Mouse (Mus musculus) testis, postnatal 14 days (tissue): Measurements from ENCODE around the gene Nat8f4.
"Not testable (repeated sequence)": the region's sequence is repeated elsewhere in the genome, so short reads cannot be mapped to it uniquely, and the experiment has no call there.

Experiments
- DNase-seq: peaks from one replicate; pipeline ENCODE4 v3.0.0; 2021; ENCODE audit warnings: low spot score

The Nat8f4 gene

DNA sequence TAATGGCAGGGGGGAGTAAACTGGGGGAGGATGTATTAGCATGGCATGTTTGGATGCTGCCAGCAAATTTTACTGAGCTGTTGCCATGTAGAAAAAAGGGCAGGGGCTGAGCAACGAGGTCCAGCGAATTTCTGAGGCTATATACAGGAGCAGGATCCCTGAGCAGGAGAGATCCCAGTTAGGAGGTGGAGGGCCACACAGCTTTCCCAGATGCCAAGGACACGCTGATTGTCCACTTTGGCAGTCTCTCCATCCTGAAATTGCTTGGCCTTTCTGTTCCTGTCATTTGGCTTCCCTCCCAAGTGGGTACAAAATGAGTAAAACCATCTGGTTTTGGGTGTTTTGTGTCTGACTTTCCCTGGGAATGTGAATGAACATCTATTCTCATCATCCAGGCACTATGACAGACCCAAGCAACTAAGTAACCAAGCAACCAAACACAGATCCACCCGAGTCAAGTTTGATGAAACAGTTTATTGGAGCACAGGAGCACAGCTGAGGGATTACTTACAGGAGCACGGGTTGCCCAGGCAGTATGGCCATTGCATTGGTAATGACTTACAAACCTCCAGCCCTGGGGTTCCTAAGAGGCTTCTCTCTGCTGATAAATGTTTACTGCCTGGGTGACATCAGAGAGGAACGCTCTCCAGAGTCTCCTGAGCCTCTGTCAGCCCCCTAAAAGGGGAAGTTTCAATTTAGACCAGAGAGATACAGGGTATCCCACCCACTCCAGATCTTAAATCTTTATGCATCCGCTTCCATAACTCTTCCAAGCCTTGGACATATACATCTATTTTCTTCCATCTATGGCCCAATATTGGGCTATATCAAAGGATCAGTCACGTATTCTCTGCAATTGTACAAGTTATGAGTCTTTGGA is 5.8 kb downstream of the Nat8f4 start:
- not testable (repeated sequence) for DNase-seq

DNA sequence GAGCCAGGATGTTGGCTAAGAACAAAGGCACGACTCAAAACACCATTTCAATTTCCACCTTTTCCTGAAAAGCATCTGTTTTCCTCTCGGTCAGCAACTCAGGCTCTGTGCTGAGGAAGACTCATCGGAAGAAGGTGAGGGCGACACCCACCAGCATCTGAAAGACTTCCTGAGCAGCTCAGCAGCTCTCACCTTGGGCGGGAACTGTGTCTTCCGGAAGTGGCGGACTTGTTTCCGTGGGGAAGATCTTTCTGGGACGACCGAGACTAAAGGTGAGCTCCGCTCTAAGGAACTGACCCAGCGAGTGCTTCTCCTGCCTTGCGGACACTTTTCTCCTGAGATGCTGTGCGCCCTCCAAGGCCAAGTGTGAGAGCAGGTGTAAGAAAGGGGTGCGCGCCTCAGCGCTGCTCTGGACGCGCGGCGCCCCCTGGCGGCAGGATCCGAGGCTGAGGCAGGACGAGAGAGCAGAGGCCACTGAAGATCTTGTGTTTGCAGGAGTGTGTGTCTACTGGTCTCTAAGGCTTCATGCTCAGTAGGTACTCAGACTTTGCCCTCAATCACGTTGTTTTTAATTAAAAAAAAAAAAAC is 9.5 kb downstream of the Nat8f4 start:
- DNase-seq = not testable (repeated sequence)

DNA sequence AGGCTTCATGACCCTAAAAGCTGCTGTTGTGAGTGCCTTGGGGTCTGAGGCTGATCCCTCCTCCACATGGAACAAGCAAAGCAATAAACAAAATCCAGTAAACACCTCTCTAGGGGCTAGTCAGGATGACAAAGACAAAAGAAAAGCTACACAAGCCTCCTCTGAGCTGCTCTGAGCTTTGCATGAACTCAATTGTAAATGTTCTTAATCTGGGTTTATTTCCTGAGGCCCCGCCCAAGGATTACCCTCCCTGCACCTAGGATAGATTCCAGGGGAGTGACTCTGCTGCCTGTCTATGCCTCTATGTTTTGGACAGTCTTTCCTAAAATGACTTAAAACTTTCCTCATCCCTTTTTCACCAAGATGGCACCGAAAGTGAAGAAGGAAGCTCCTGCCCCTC is 15.7 kb downstream of the Nat8f4 start:
- DNase-seq = no peak

DNA sequence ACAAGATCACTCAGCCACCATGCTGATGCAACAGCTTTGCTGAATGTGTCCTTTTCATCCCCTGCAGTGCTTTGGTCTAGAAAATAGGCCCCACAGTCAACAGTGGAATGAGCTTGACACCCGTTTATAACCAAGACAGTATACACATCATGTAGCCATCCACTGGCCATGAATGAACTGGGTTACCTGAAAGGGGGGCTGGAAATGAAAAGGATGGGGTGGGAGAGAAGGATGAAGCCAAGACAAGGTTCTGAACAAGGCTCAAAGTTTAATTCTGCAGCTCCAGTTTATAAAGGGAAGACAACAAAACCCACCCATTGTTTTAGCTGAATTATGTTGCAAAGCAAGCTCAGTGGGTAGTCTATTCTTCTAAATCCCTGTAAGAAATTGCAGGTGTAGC is 20.4 kb downstream of the Nat8f4 start:
- no peak for DNase-seq

DNA sequence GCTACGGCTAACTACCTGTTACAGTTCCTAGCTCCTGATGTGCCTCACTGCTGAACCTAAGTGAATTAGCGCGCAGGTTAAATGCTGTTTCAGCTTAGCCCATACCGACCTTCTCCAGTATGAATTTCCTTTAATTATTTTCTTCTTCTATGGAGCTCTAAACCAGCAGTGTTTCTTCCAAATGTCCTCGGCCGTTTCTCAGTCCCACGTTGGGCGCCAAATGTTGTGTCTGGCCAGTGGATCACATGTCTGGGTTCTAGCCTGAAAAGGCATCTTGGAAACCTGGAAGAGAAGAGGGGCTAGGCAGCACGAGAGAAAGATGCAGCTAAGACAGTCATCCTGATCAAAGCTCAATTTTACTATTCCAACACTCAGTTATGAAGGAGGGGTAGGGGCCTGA is 21.4 kb downstream of the Nat8f4 start:
- DNase-seq = not testable (repeated sequence)

DNA sequence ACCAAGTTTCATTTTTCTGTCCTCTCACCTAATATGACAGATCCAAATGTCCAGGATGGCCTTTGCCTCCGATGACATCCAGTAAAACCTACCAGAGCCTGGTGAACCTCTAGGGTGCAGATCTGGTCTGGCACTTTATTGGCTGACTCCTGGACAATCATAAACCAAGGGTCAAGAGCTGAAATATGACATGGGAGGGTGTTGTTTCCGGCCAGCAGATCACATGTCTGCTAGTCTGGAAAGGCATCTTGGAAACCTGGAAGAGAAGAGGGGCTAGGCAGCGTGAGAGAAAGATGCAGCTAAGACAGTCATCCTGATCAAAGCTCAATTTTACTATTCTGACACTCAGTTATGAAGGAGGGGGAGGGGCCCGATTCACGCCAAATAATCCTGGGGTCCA is 35.7 kb downstream of the Nat8f4 start, which contains the start of gene Nat8f2:
TSS of gene Nat8f2 (minus strand) at position 153 of the 400 bp plus-strand sequence.
- DNase-seq = not testable (repeated sequence)

DNA sequence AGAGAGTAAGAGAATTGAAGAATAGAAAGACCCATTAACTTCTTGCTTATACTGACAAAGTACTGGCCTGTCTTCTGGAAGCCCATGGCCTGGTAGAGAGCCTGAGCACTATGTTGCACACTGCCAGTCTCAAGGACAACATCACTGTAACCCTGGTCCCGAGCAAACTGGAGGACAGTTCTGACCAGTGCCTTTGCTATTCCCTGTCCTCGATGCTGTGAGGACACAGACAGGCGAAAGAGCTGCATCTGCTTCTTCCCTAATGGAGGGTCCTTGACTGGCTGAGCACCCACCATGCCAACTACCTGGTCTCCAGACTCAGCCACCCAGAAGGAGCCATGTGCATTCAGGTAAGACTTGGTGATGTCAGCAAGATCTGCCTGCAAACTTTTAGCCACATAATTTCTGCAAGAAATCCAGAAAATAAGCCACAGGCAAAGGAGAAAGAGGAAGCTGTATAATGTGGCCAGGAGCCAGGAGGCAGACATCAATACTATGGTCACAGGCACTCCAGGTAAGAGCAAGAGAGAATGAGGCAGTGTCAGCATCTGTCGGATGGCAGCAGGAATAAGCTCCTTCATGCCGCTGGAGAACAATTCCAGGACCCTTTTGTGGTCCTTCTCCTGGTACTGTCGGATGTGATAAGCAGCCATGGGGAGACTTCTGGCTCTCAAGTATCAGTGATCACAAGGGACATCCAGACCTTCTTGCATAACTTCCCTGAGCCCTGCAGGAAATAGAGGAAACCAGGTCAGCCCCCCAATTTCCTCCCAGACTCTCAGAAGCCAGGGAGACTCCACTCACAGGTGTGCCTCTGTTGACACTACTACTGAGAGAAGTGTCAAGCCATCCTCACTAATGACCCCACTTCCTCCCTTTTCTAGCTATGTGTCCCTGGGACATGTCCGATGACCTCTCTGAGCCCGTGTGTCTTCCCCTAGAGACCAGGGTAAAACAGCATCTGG is 36.7 kb downstream of the Nat8f4 start:
- no peak for DNase-seq

DNA sequence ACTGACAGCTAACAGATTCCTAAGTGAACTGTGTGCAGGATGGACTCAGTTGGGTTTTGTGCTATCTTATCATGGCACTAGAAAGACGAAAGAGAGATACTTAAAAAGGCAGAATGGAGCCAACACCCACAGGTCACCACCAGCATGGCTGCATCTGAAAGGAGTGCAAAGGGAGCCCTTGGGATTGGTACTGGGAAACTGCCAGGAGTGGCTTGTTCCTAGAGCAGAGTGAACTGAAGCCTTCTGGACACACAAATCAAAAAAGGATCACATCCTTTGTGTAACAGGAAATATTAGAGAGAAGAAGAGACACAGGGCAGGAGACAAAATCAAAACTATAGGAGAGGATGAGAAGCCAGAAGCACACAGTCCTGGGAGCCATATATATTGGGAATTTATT is 37.7 kb downstream of the Nat8f4 start:
- DNase-seq = not testable (repeated sequence)

DNA sequence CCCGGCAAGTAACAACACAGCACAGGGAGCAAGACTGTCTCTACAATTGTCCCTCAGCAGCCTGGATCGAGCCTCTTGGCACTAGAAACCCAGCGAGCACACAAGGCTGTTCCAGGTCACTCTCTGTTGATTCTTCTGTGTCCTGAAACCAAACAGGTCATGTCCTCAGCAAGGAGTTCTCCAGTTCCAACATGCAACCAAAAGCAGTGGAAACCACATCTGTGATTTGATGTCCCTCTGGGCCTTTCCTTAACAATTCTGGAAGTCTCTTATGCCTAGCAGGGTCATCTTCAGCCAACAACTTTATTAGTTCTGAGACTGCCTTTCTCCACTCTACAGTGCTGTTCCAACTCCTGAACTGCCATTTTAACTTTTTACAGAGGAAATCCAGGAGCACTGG is 38.5 kb downstream of the Nat8f4 start:
- not testable (repeated sequence) for DNase-seq

DNA sequence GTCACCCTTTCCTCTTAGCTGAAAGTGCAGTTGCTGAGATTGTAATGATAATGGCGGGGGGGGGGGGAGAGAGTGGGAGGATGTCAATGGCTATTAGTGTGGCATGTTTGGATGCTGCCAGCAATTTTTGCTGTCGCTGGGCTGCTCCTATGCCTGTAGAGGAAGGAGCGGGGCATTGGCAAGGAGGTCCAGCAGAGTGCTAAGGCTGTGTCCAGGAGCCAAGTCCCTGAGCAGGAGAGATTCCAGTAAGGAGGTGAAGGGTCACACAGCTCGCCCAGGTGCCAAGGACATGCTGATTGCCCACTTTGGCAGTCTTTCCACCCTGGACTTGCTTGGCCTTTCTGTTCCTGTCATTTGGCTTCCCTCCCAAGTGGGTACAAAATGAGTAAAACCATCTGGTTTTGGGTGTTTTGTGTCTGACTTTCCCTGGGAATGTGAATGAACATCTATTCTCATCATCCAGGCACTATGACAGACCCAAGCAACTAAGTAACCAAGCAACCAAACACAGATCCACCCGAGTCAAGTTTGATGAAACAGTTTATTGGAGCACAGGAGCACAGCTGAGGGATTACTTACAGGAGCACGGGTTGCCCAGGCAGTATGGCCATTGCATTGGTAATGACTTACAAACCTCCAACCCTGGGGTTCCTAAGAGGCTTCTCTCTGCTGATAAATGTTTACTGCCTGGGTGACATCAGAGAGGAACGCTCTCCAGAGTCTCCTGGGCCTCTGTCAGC is 39.6 kb downstream of the Nat8f4 start:
- peak; percentile 36 for DNase-seq

DNA sequence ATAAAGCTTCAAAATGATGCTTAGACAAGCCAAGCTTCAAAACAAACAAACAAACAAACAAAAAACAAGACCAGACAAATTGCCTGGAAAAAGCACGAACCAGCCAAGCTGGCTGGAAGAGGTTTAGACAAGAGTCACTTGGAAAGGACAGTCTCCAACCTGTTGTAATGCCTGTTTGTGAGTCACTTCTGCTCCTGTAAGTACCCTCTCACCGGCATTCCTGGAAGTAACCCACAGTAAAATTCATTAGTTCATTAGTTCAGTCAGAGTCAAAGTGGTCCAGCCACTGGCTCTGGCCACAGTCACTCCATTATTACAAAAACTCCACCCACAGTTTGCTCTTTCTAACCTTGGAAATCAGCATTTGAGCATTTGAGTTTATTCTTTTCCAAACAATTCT is 40.8 kb downstream of the Nat8f4 start:
- DNase-seq = no peak

DNA sequence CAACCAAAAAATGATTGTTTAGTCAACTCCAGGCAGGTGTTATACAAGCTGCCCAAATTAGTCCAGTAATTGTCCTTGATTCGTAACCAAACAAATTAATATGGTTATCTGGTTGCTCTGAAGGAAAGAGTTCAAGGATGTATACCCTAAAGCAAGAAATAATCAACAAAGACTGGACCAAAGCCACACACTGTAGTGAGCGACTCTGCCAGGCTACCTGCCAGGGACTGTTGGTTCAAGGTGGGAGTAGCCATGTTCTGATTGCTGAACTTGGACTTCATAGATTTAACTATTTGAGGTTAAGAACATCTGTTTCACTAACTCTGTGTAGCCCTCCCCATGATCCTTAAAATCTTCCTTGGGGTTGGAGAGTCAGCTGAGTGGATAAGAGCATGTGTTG is 41.5 kb downstream of the Nat8f4 start:
- DNase-seq = peak; percentile 52

DNA sequence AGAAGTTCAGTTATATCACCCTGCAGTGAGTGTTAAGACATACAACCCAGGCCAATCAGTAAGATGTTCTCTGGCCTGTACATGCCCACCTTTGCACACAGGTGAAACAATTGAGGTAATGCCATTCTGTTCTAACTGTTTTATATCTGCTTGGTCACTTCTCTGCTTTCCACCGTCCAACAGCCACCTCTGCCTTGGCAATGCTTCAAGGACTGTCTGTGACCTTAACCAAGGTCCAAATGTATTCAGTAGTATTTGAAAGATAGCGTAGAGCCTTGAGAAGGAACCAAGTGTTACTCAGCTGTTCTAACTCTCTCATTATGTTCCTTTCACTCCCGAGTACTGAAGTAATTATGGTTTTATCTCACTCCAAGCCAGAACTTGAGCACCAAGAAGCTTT is 42.1 kb downstream of the Nat8f4 start:
- peak; percentile 76 for DNase-seq

DNA sequence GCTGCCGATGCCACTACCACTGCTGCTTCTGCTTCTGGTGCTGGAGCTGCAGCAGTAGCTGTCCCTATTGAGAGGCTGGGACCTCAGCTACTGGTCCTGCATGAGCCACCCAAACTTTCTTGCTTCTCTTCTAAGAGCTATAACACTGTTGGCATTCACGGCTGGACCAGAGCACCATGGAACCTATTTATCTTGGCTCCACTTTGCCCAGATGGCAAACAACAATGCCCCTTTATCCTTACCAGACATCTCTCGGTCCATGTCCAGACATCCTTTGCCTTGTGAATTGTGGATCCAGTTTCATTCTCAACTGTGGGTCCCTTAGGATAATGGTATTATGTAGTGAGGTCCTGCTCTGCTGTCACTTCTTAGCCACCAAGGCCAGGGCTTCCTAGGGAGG is 43.4 kb downstream of the Nat8f4 start:
- no peak for DNase-seq

DNA sequence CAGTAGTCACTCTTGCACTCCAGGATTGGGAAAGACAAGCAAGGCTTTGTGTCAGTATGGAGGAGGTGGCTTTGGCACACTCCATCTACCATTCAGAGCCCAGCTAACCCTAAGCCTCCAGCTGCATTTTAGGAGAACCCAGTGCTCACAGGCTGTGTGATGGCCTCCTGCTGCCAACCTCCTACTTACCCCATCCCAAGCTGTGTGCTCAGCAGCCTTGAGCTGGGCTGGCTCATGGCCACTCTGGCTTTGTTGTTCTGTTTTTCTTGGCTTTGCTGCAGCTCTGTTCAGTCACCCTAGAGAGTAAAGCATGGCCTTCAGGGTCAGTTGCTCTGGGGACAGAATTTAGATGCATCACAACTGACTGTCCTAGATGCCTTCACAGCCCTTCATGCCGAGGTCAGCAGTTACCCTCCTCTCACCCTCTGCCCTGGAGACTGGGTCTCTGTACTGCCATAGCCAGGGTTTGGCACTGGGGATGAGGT is 48.4 kb downstream of the Nat8f4 start:
- DNase-seq = peak; percentile 64

DNA sequence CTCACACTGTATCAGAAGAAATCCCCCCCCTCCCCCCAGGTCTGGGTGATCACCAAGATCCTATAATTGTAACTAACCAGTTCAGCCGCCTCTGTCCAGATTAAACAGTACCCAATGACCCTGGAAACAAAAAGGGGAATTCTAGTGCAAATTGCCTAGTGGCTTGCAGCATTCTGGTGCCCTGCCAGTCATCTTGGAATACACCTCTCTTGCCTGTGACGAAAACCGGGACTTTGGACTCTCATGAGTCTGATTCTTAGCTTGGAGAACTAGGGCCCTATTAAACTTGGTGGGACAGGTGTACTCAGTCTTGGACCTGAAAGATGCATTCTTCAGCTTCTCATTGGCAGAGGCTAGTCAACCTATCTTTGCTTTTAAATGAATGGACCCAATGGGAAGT is 51.2 kb downstream of the Nat8f4 start:
- no peak for DNase-seq

DNA sequence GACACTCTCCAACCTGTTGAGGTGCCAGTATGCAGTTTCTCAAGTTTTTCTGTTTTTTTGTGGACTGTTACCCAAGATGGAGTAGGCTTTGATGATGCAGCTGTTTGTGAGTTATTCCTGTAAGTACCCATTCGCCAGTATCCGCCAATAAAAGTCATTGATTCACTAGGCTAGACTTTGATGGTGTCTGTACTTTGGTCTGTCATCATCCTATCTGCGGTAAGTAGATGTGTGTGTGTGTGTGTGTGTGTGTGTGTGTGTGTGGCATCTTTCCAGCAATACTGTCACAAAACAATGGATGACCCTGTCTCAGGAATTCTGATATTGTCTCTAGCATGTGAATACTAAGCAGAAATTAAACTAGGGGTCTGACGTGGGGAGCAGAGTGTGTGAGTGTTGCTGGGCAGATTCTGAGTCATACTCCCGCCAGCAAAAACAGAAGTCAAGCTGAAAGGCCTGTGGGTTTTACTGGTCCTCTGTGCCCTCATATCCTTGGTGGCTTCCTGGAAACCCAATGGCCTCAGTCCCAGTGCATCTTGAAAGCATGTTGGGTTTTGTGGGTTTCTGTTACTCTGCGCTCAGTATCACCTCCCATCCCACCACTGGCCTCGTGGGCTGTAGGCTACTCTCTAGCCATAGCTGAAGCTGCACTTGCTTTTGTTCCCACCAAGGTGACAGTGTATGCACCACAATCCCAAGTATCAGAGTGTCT is 53.5 kb downstream of the Nat8f4 start:
- DNase-seq = no peak

DNA sequence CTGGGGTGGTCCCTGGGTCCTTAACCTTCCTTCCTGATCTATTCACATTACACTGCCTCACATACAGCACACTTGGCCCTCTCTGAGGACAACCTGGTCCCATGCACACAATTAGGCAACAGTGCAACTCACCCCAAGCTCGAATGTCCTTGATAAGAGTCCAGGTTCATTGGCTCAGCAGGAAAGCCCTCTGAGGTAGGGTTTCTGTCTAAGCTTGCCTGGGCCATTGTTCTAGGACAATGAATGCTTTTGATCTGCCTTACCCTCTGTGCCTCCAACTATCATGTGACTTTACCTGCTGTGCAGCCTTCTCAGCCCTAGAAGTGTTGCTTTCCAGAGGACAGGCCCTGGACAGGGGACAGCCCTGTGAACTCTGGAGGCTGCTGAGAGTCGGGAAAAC is 55.4 kb downstream of the Nat8f4 start:
- no peak for DNase-seq
